Mouse (Mus musculus) CH12.LX (cell line): ENCODE data around the gene Gm11568.
"Not testable (repeated sequence)": the region's sequence is repeated elsewhere in the genome, so short reads cannot be mapped to it uniquely, and the experiment has no call there.

Source experiments
- CTCF ChIP-seq, 2 experiments: IDR thresholded peaks in 1 of 2; conservative IDR thresholded peaks in 1 of 2; 2 replicates each; pipeline ENCODE4 v1.5.1; 2011 to 2012; ENCODE audit warnings: low read depth in 2 of 2, low read length in 2 of 2, improper control_type of control experiment in 1 of 2, inconsistent platforms in 1 of 2, mild to moderate bottlenecking in 1 of 2, moderate library complexity in 1 of 2
- E2F4 ChIP-seq: IDR thresholded peaks from 2 replicates; pipeline ENCODE4 v1.6.1; 2011; ENCODE audit warnings: low read depth, low read length, improper control_type of control experiment; ENCODE audit not compliant: insufficient replicate concordance
- EP300 ChIP-seq: IDR thresholded peaks from 2 replicates; pipeline ENCODE4 v1.6.1; 2011; ENCODE audit warnings: low read length, improper control_type of control experiment
- GABPA ChIP-seq: IDR thresholded peaks from 2 replicates; pipeline ENCODE4 v1.6.1; 2012; ENCODE audit warnings: low read depth, low read length, improper control_type of control experiment, inconsistent platforms; ENCODE audit not compliant: insufficient replicate concordance
- JUND ChIP-seq: conservative IDR thresholded peaks from 2 replicates; pipeline ENCODE4 v1.6.1; 2011; ENCODE audit warnings: low read depth, low read length, improper control_type of control experiment
- KAT2A ChIP-seq: IDR thresholded peaks from 2 replicates; pipeline ENCODE4 v1.6.1; 2012; ENCODE audit warnings: low read length, improper control_type of control experiment, inconsistent platforms; ENCODE audit not compliant: insufficient replicate concordance
- MAX ChIP-seq: IDR thresholded peaks from 2 replicates; pipeline ENCODE4 v1.6.1; 2011; ENCODE audit warnings: low read length, improper control_type of control experiment
- MAZ ChIP-seq: IDR thresholded peaks from 2 replicates; pipeline ENCODE4 v1.6.1; 2012; ENCODE audit warnings: low read depth, mild to moderate bottlenecking, inconsistent platforms, low read length, improper control_type of control experiment, moderate library complexity
- MXI1 ChIP-seq: IDR thresholded peaks from 2 replicates; pipeline ENCODE4 v1.6.1; 2011; ENCODE audit warnings: mild to moderate bottlenecking, low read depth, low read length, improper control_type of control experiment
- POLR2A ChIP-seq: IDR thresholded peaks from 2 replicates; pipeline ENCODE4 v1.6.1; 2011; ENCODE audit warnings: low read depth, mild to moderate bottlenecking, improper control_type of control experiment, low read length
- POLR2AphosphoS2 ChIP-seq: IDR thresholded peaks from 2 replicates; pipeline ENCODE4 v1.6.1; 2011; ENCODE audit warnings: low read depth, low read length, improper control_type of control experiment
- RCOR1 ChIP-seq: conservative IDR thresholded peaks from 2 replicates; pipeline ENCODE4 v1.6.1; 2012; ENCODE audit warnings: low read depth, mild to moderate bottlenecking, inconsistent platforms, low read length, improper control_type of control experiment
- USF2 ChIP-seq: conservative IDR thresholded peaks from 2 replicates; pipeline ENCODE4 v1.6.1; 2011; ENCODE audit warnings: low read depth, low read length, improper control_type of control experiment
- ZC3H11A ChIP-seq: IDR thresholded peaks from 2 replicates; pipeline ENCODE4 v1.6.1; 2012; ENCODE audit warnings: low read depth, mild to moderate bottlenecking, inconsistent platforms, low read length, improper control_type of control experiment

- not testable (repeated sequence) for TF ChIP-seq POLR2AphosphoS2; RCOR1; CTCF (conservative IDR thresholded peaks at IDR 0.05 in 1 of 2, IDR thresholded peaks at IDR 0.05 in 1 of 2; ENCODE audit: low read depth in 2 of 2, low read length in 2 of 2); MXI1; MAZ; GABPA; EP300; MAX; USF2; POLR2A; ZC3H11A; KAT2A; E2F4; JUND
Measured at GRCm38 (mm10) chr11:99873089-99873488, 15.4 kb downstream of the Gm11568 start, which contains the start of gene Krtap9-1.
